Mouse (Mus musculus) forebrain, embryonic 13.5 days (tissue): ENCODE measurements around the gene Gm39653. TPM values are rescaled to one million over a fixed set of nuclear protein-coding genes. Genes with fewer than 3 reads are reported as not detected.
"Not testable (repeated sequence)": the region's sequence is repeated elsewhere in the genome, so short reads cannot be mapped to it uniquely, and the experiment has no call there.

ENCODE experiments used
- ATAC-seq: fragments of 200-750 bp; cut with Nextera tagmentation; 2 replicates; pipeline ENCODE4 v1.8.0; 2017
- H3K27ac ChIP-seq: fragments of 300-500 bp; sonication (generic); 2 replicates; pipeline ENCODE4 v1.5.1; 2015; ENCODE audit warnings: inconsistent platforms, mild to moderate bottlenecking, moderate library complexity
- H3K27me3 ChIP-seq: fragments of 300-500 bp; sonication (generic); 2 replicates; pipeline ENCODE4 v1.6.1; 2015; ENCODE audit warnings: mild to moderate bottlenecking, inconsistent platforms
- H3K36me3 ChIP-seq: fragments of 300-500 bp; sonication (generic); 2 replicates; pipeline ENCODE4 v1.6.1; 2015; ENCODE audit warnings: mild to moderate bottlenecking, inconsistent platforms; ENCODE audit not compliant: poor library complexity, severe bottlenecking
- H3K4me1 ChIP-seq: fragments of 300-500 bp; sonication (generic); 2 replicates; pipeline ENCODE4 v1.6.1; 2015; ENCODE audit warnings: inconsistent platforms
- H3K4me2 ChIP-seq: fragments of 300-500 bp; sonication (generic); 2 replicates; pipeline ENCODE4 v1.6.1; 2015; ENCODE audit warnings: inconsistent platforms, mild to moderate bottlenecking, moderate library complexity
- H3K4me3 ChIP-seq: fragments of 300-500 bp; sonication (generic); 2 replicates; pipeline ENCODE4 v1.5.1; 2015; ENCODE audit warnings: mild to moderate bottlenecking, inconsistent platforms
- H3K9ac ChIP-seq: fragments of 300-500 bp; sonication (generic); 2 replicates; pipeline ENCODE4 v1.6.1; 2015; ENCODE audit warnings: mild to moderate bottlenecking, inconsistent platforms
- H3K9me3 ChIP-seq: fragments of 300-500 bp; sonication (generic); replicated peaks from 2 replicates; pipeline ENCODE4 v1.6.1; 2016; ENCODE audit warnings: inconsistent platforms
- WGBS: fragments of 180-500 bp; shearing (Covaris S2); methylation state at CpG from one replicate; pipeline ENCODE4 v1.1.7; 2015; 5-methylcytosine and 5-hydroxymethylcytosine counted together
- polyA plus RNA-seq: library from polyadenylated mRNA; unstranded; fragments of >200 nt; fragmentation: Nextera tagmentation; extraction: Ambion mirVana; gene quantifications from 2 replicates; pipeline ENCODE4 v1.2.1, GENCODE M21; 2015

Gene Gm39653
- polyA plus RNA-seq, 1 experiment from 2014 or later = not detected

DNA sequence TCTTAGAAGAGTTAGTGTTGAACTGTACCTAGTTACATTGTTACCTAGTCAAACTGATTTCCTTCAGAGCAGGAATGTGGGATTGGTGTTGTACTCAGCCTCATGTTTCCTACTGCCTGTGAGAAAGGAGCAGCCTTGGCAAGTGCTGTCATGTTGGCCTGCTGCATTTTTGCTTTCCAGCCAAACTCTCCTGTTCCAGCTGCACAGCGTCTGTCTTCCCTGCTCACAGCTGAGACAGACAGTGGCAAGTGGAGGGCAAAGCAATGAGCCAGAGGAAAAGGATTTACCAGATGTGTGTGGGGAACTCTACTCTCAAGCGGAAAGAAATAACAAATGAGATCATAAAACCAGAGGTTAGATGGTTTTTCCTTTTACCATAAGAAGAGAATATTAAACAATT, 12.4 kb downstream of the Gm39653 start:
- no peak for ATAC-seq
- no peaks in the 10 kb centered on the region; the same call in 1 of the 2 replicates for H3K27me3 ChIP-seq
- no peaks in the 10 kb centered on the region for H3K36me3 ChIP-seq
- WGBS = 64% methylated on average over 2 of the region's 2 CpGs
- no peak overlapping the region for H3K4me2 ChIP-seq
- no peaks in the 10 kb centered on the region for H3K4me1 ChIP-seq
- H3K9ac ChIP-seq = no peak overlapping the region
- H3K9me3 ChIP-seq = no peaks in the 10 kb centered on the region; the same call in 1 of the 2 replicates
- no peak overlapping the region for H3K4me3 ChIP-seq
- H3K27ac ChIP-seq = no peak overlapping the region

GRCm38 (mm10) chr1:63630390-63630789, 14.6 kb downstream of the Gm39653 start:
- H3K36me3 ChIP-seq, H3K9ac ChIP-seq, H3K9me3 ChIP-seq, H3K4me2 ChIP-seq, H3K27ac ChIP-seq, H3K4me1 ChIP-seq, H3K27me3 ChIP-seq, H3K4me3 ChIP-seq, ATAC-seq: not testable (repeated sequence)

DNA sequence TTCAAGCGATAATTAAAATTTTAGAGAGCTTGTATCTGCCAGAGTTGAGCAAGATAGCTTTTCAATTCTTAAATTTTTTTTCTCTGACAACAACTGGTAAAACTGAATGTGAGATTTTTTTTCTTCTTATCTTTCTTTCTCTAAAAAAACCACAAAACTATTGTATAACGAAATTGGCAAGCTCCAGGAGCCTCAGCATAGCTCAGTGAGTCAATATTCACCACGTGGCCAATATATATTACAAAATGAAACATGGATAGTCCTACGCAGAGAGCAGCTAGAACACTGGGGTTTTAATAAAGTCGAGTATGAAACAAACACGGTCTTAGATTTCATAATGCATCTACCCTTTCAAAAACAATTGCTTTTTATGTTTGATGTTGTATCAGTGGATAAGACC, 24.2 kb downstream of the Gm39653 start:
- Histone ChIP-seq H3K27ac (no peak overlapping the region), H3K4me2 (no peak overlapping the region), H3K9me3 (no peaks in the 10 kb centered on the region), H3K9ac (no peak overlapping the region), H3K27me3 (no peaks in the 10 kb centered on the region), H3K4me3 (no peak overlapping the region), H3K36me3 (no peaks in the 10 kb centered on the region), H3K4me1 (no peaks in the 10 kb centered on the region)
- 81% methylated on average over 6 of the region's 6 CpGs for WGBS
- ATAC-seq = no peak

- no peaks in the 10 kb centered on the region for H3K9me3 ChIP-seq
- H3K27me3 ChIP-seq = 0 out of 2 replicates have a peak, but pooled peaks cover 5% of the 10 kb centered on the region
- no peaks in the 10 kb centered on the region for H3K4me1 ChIP-seq
- no peak overlapping the region for H3K4me3 ChIP-seq
- no peak overlapping the region for H3K27ac ChIP-seq
- 14% methylated on average over 6 of the region's 6 CpGs for WGBS
- peak; percentile 45; the same call in 1 of the 2 replicates for ATAC-seq
- no peaks in the 10 kb centered on the region for H3K36me3 ChIP-seq
- no peak overlapping the region for H3K4me2 ChIP-seq
- H3K9ac ChIP-seq = no peak overlapping the region
Measured at GRCm38 (mm10) chr1:63658016-63658415, 42.2 kb downstream of the Gm39653 start.

DNA sequence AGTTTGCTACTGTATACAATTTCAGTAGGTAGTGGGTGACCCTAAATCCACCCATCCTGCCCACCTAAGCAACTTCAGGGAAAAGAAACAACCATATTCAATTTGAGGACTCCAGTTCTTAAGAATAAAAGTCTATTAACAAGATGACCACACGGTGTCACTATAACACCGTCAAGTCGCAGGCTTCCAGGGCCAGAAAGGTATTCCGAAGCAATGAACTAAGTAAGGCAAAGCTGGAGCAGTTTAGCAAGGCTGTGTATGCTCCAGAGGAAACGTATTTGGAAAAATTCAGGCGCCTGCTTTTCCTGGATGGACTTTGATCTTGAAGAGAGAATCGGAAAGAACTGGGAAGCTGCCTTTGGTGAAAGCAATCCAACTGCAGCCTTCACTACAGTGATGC, 43.8 kb downstream of the Gm39653 start:
- H3K36me3 ChIP-seq = no peaks in the 10 kb centered on the region
- ATAC-seq = peak; percentile 70; the same call in 1 of the 2 replicates
- WGBS = 3% methylated on average over 7 of the region's 7 CpGs
- H3K9me3 ChIP-seq = no peaks in the 10 kb centered on the region
- H3K9ac ChIP-seq = no peak overlapping the region
- no peaks in the 10 kb centered on the region for H3K4me1 ChIP-seq
- no peak overlapping the region for H3K4me2 ChIP-seq
- no peak overlapping the region for H3K4me3 ChIP-seq
- 0 out of 2 replicates have a peak, but pooled peaks cover 5% of the 10 kb centered on the region for H3K27me3 ChIP-seq
- no peak overlapping the region for H3K27ac ChIP-seq

- no peak overlapping the region for H3K4me3 ChIP-seq
- no peak overlapping the region for H3K27ac ChIP-seq
- WGBS = 91% methylated on average over 2 of the region's 2 CpGs
- H3K27me3 ChIP-seq = no peaks in the 10 kb centered on the region
- no peak overlapping the region for H3K9ac ChIP-seq
- peaks cover 18% of the 10 kb centered on the region for H3K4me1 ChIP-seq
- no peaks in the 10 kb centered on the region for H3K36me3 ChIP-seq
- no peak for ATAC-seq
- no peak overlapping the region for H3K4me2 ChIP-seq
- H3K9me3 ChIP-seq = no peaks in the 10 kb centered on the region
Measured at GRCm38 (mm10) chr1:63666089-63666488, 50.3 kb downstream of the Gm39653 start.

- Histone ChIP-seq H3K4me3 (no peak overlapping the region), H3K27ac (no peak overlapping the region; the same call in 1 of the 2 replicates), H3K4me1 (peaks cover 18% of the 10 kb centered on the region), H3K27me3 (no peaks in the 10 kb centered on the region), H3K36me3 (no peaks in the 10 kb centered on the region), H3K4me2 (peak overlapping the region; percentile 50), H3K9me3 (no peaks in the 10 kb centered on the region), H3K9ac (no peak overlapping the region)
- ATAC-seq = peak; percentile 42; the same call in 1 of the 2 replicates
- 29% methylated on average over 9 of the region's 9 CpGs for WGBS
Measured at GRCm38 (mm10) chr1:63667201-63667948, 51.6 kb downstream of the Gm39653 start.

DNA sequence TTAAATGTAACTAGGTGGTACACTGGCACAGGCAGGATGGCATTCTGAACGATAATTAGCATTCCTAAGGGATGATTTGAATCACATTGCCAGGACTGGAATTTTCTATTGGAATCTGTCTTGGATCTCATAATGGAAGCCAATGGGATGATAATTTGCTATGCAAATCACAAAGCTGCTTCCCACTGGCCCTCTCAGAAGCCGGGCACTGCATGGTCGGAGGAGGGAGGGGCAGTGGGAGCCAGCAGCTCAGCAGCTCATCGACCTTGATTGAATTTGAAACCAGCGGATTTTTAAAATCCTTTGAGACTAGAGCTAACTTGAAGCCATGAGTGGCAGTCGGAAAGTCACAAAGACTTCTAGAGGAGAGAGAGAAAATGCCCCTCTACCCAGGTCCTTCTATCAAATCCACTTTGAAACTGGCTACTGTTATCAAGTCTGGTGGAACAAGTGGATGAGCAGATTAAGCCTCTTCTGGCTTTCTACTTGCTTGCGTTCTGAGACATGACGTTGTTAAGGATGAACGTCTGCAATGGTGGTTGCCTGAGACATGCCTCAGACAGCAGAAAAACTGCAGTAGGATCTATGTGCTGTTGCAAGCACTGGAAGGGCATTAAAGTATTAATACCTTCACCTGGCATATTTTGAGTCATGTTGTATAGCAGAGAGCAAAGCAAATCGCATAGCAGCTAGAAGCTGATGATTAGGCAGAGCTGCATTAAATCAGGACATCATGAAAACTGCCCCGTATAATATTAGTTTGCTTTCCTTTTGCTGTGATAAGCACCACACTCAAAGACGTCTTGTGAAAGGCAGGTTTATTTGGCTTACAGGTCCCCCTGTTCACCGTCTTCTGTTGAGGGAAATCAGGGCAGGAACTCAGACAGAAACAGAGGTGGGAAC, 52.4 kb downstream of the Gm39653 start:
- WGBS = 13% methylated on average over 13 of the region's 13 CpGs
- Histone ChIP-seq H3K4me3 (0 out of 2 replicates have a peak overlapping the region, but pooled peaks have one; percentile 1), H3K36me3 (no peaks in the 10 kb centered on the region), H3K9ac (peak overlapping the region; percentile 2; the same call in 1 of the 2 replicates), H3K4me2 (peak overlapping the region; percentile 50), H3K27me3 (no peaks in the 10 kb centered on the region), H3K27ac (no peak overlapping the region; the same call in 1 of the 2 replicates), H3K9me3 (no peaks in the 10 kb centered on the region), H3K4me1 (peaks cover 18% of the 10 kb centered on the region)
- peak; percentile 61 for ATAC-seq

- Histone ChIP-seq H3K9me3 (no peaks in the 10 kb centered on the region), H3K27ac (no peak overlapping the region), H3K4me3 (0 out of 2 replicates have a peak overlapping the region, but pooled peaks have one; percentile 1), H3K4me2 (peak overlapping the region; percentile 50), H3K9ac (peak overlapping the region; percentile 2; the same call in 1 of the 2 replicates), H3K36me3 (no peaks in the 10 kb centered on the region), H3K4me1 (peaks cover 18% of the 10 kb centered on the region), H3K27me3 (no peaks in the 10 kb centered on the region)
- 0% methylated on average over 3 of the region's 3 CpGs for WGBS
- peak; percentile 91 for ATAC-seq
Measured at GRCm38 (mm10) chr1:63668852-63669160, 53.0 kb downstream of the Gm39653 start.

Other genes with a start within 250 kb of the Gm39653 start
- gene Adam23, start 170.1 kb upstream of the Gm39653 start, polyA plus RNA-seq = 8.9 and 10.0 TPM in 2 replicates
- not detected in 2 replicates for gene Dytn, start 71.0 kb downstream of the Gm39653 start, polyA plus RNA-seq
- gene Mdh1b, start 114.3 kb downstream of the Gm39653 start, polyA plus RNA-seq = 0.22 and 0.57 TPM in 2 replicates
- 43.3 and 50.8 TPM in 2 replicates for gene Fastkd2, start 114.6 kb downstream of the Gm39653 start, polyA plus RNA-seq
- 0.23 and 0.27 TPM in 2 replicates for gene 4933402D24Rik, start 153.3 kb downstream of the Gm39653 start, polyA plus RNA-seq